Mouse (Mus musculus) CH12.LX (cell line): ENCODE results near the gene Pnldc1. TPM values are rescaled to one million over a fixed set of nuclear protein-coding genes. Genes with fewer than 3 reads are reported as not detected.

Source experiments
- DNase-seq: peaks from one replicate; pipeline ENCODE4 v3.0.0-alpha.2; 2013; ENCODE audit errors: extremely low read depth
- H3K27ac ChIP-seq: 2 replicates; pipeline ENCODE4 v1.5.1; 2012; ENCODE audit warnings: low read depth, mild to moderate bottlenecking, control low read depth, moderate library complexity; ENCODE audit not compliant: insufficient read depth
- H3K27me3 ChIP-seq: replicated peaks from 2 replicates; pipeline ENCODE3; 2012; ENCODE audit warnings: inconsistent platforms
- H3K36me3 ChIP-seq, 2 experiments: replicated peaks in 1 of 2; 2 replicates each; pipeline versions ENCODE3 to v1.6.1; 2012; ENCODE audit warnings: inconsistent platforms in 1 of 2, low read length in 1 of 2, mild to moderate bottlenecking in 1 of 2, mixed read lengths in 1 of 2, moderate library complexity in 1 of 2; ENCODE audit not compliant: control insufficient read depth in 1 of 2, insufficient read depth in 1 of 2
- H3K4me1 ChIP-seq, 2 experiments: 2 replicates each; pipeline ENCODE4 v1.6.1; 2012; ENCODE audit warnings: inconsistent platforms in 1 of 2, moderate library complexity in 1 of 2; ENCODE audit not compliant: insufficient read depth in 2 of 2, control insufficient read depth in 1 of 2
- H3K4me2 ChIP-seq: 2 replicates; pipeline ENCODE4 v1.6.1; 2012; ENCODE audit warnings: low read depth, mild to moderate bottlenecking, control low read depth; ENCODE audit not compliant: poor library complexity, insufficient read depth, severe bottlenecking
- H3K4me3 ChIP-seq, 3 experiments: fragments of 150-350 bp in 1 of 3; sonication (generic) in 1 of 3; replicated peaks in 1 of 3; 2 replicates each; pipeline versions ENCODE3 to v1.5.1; 2011 to 2012; ENCODE audit warnings: low read depth in 2 of 3, low read length in 2 of 3, mild to moderate bottlenecking in 2 of 3, moderate library complexity in 2 of 3, control low read depth in 1 of 3, improper control_type of control experiment in 1 of 3, inconsistent platforms in 1 of 3, mixed read lengths in 1 of 3; ENCODE audit not compliant: poor library complexity in 1 of 3
- H3K79me2 ChIP-seq: replicated peaks from 2 replicates; pipeline ENCODE4 v1.6.1; 2012; ENCODE audit warnings: mild to moderate bottlenecking, moderate library complexity; ENCODE audit not compliant: control insufficient read depth, poor library complexity, insufficient read depth, severe bottlenecking; ENCODE audit errors: extremely low read depth
- H3K9ac ChIP-seq: 2 replicates; pipeline ENCODE4 v1.6.1; 2012; ENCODE audit warnings: low read depth, mild to moderate bottlenecking, control low read depth, moderate library complexity; ENCODE audit not compliant: insufficient read depth
- H3K9me3 ChIP-seq: replicated peaks from 2 replicates; pipeline ENCODE3; 2012; ENCODE audit warnings: low read length, inconsistent platforms, mixed read lengths
- CHD2 ChIP-seq: IDR thresholded peaks from 2 replicates; pipeline ENCODE4 v1.6.1; 2011; ENCODE audit warnings: low read length, improper control_type of control experiment
- CTCF ChIP-seq, 2 experiments: IDR thresholded peaks in 1 of 2; conservative IDR thresholded peaks in 1 of 2; 2 replicates each; pipeline ENCODE4 v1.5.1; 2011 to 2012; ENCODE audit warnings: low read depth in 2 of 2, low read length in 2 of 2, improper control_type of control experiment in 1 of 2, inconsistent platforms in 1 of 2, mild to moderate bottlenecking in 1 of 2, moderate library complexity in 1 of 2
- E2F4 ChIP-seq: IDR thresholded peaks from 2 replicates; pipeline ENCODE4 v1.6.1; 2011; ENCODE audit warnings: low read depth, low read length, improper control_type of control experiment; ENCODE audit not compliant: insufficient replicate concordance
- EP300 ChIP-seq: IDR thresholded peaks from 2 replicates; pipeline ENCODE4 v1.6.1; 2011; ENCODE audit warnings: low read length, improper control_type of control experiment
- MAZ ChIP-seq: IDR thresholded peaks from 2 replicates; pipeline ENCODE4 v1.6.1; 2012; ENCODE audit warnings: low read depth, mild to moderate bottlenecking, inconsistent platforms, low read length, improper control_type of control experiment, moderate library complexity
- NELFE ChIP-seq: IDR thresholded peaks from 2 replicates; pipeline ENCODE4 v1.6.1; 2011; ENCODE audit warnings: low read depth, low read length, improper control_type of control experiment
- PAX5 ChIP-seq: IDR thresholded peaks from 2 replicates; pipeline ENCODE4 v1.6.1; 2012; ENCODE audit warnings: low read length, inconsistent platforms, mixed read lengths
- POLR2AphosphoS2 ChIP-seq: IDR thresholded peaks from 2 replicates; pipeline ENCODE4 v1.6.1; 2011; ENCODE audit warnings: low read depth, low read length, improper control_type of control experiment
- RAD21 ChIP-seq: IDR thresholded peaks from 2 replicates; pipeline ENCODE4 v1.6.1; 2011; ENCODE audit warnings: low read depth, mild to moderate bottlenecking, low read length, improper control_type of control experiment, moderate library complexity
- SMC3 ChIP-seq: IDR thresholded peaks from 2 replicates; pipeline ENCODE4 v1.6.1; 2011; ENCODE audit warnings: low read depth, low read length, improper control_type of control experiment
- TCF12 ChIP-seq: IDR thresholded peaks from 2 replicates; pipeline ENCODE4 v1.6.1; 2014; ENCODE audit warnings: low read depth, mild to moderate bottlenecking, inconsistent platforms, low read length, improper control_type of control experiment
- USF1 ChIP-seq: IDR thresholded peaks from 2 replicates; pipeline ENCODE4 v1.6.1; 2014; ENCODE audit warnings: low read depth, mild to moderate bottlenecking, inconsistent platforms, low read length, improper control_type of control experiment
- ZC3H11A ChIP-seq: IDR thresholded peaks from 2 replicates; pipeline ENCODE4 v1.6.1; 2012; ENCODE audit warnings: low read depth, mild to moderate bottlenecking, inconsistent platforms, low read length, improper control_type of control experiment
- dilution Hi-C: fragments of 300-500 bp; cut with MboI; formaldehyde crosslinking; loops from 2 replicates; pipeline ENCODE4 v1.14.3; 2020; ENCODE audit warnings: low sequenced_read_pairs; ENCODE audit not compliant: extremely low pct_unique_long_range_greater_than_20kb, extremely low pct_ligation_motif_present
- in situ Hi-C: fragments of 300-500 bp; cut with MboI; formaldehyde crosslinking; loops from 3 replicates; pipeline ENCODE4 v1.14.3; 2019; ENCODE audit warnings: low sequenced_read_pairs, low pct_ligation_motif_present, low pct_unique_long_range_greater_than_20kb, mixed read lengths
- polyA plus RNA-seq: library from polyadenylated mRNA; unstranded; fragments of >175 nt; gene quantifications from 2 replicates; pipeline ENCODE4 v1.2.1, GENCODE M21; 2012; ENCODE audit warnings: low read depth; ENCODE audit not compliant: insufficient read length
- total RNA-seq, 2 experiments: library from RNA; depleted of rRNA; stranded (reverse); fragments of 300-350 nt in 1 of 2; fragments of >200 nt in 1 of 2; gene quantifications; 2 replicates each; pipeline ENCODE4 v1.2.3; 2012 to 2014

Pnldc1 gene
- total and polyA plus RNA-seq, 3 experiments, result 0.11 to 0.90 (median 0.25) TPM

- Histone ChIP-seq H3K27me3 (peaks cover 2% of the 10 kb centered on the region), H3K27ac (no peak overlapping the region), H3K9me3 (no peaks in the 10 kb centered on the region), H3K4me2 (peak overlapping the region; percentile 82), H3K4me1 (peaks cover 0 to 3% of the 10 kb centered on the region in 2 experiments; a peak in 1 of 4 replicates), H3K9ac (peak overlapping the region; percentile 13; the same call in 1 of the 2 replicates), H3K4me3 (no peak overlapping the region), H3K36me3 (no peaks in the 10 kb centered on the region), H3K79me2 (no peaks in the 10 kb centered on the region)
- dilution Hi-C loops, result no loop called here
- TF ChIP-seq USF1 (no peak), RAD21 (peak; percentile 86), CTCF (conservative IDR thresholded peaks at IDR 0.05 in 1 of 2, IDR thresholded peaks at IDR 0.05 in 1 of 2; ENCODE audit: low read depth in 2 of 2, low read length in 2 of 2) (peak; percentile 80 to 88), SMC3 (peak; percentile 66)
- peak; percentile 84 for DNase-seq
- in situ Hi-C loops, result loop anchor here (5.0 to 10.0 kb wide), 2 partner anchors 37 to 125 kb away; partner anchors contain the start of genes Mrpl18, Sod2 and Tcp1
Measured at GRCm38 (mm10) chr17:12880178-12880577, 29.9 kb downstream of the Pnldc1 start.

GRCm38 (mm10) chr17:12875734-12876133, 34.3 kb downstream of the Pnldc1 start, which contains the start of gene Mrgprh:
Gene Mrgprh, plus strand, starts transcription at chr17:12876034.
- Histone ChIP-seq H3K27ac (no peak within 1 kb of the TSS), H3K36me3 (no peaks in the 10 kb centered on the region), H3K27me3 (peaks cover 8% of the 10 kb centered on the region), H3K4me2 (no peak within 1 kb of the TSS), H3K4me1 (peaks cover 2 to 3% of the 10 kb centered on the region in 2 experiments; a peak in 2 of 4 replicates), H3K79me2 (no peaks in the 10 kb centered on the region), H3K4me3 (no peak within 1 kb of the TSS), H3K9me3 (no peaks in the 10 kb centered on the region), H3K9ac (no peak within 1 kb of the TSS)
- dilution Hi-C loops (no loop called here), in situ Hi-C loops (no loop called here)
- DNase-seq, result no peak
- TF ChIP-seq USF1 (no peak), POLR2AphosphoS2 (no peak), PAX5 (no peak), ZC3H11A (no peak), E2F4 (no peak), TCF12 (no peak), MAZ (no peak), NELFE (no peak), CHD2 (no peak), EP300 (no peak)
